Mouse (Mus musculus) embryonic facial prominence, embryonic 11.5 days (tissue): ENCODE measurements around the gene Kng2. TPM values are rescaled to one million over a fixed set of nuclear protein-coding genes. Genes with fewer than 3 reads are reported as not detected.
"Not testable (repeated sequence)": the region's sequence is repeated elsewhere in the genome, so short reads cannot be mapped to it uniquely, and the experiment has no call there.

Experiments
- ATAC-seq: fragments of 200-750 bp; cut with Nextera tagmentation; replicated peaks from 2 replicates; pipeline ENCODE4 v1.8.0; 2017; ENCODE audit warnings: low read depth; ENCODE audit not compliant: insufficient number of reproducible peaks, low FRiP score, low TSS enrichment
- DNase-seq: peaks from one replicate; pipeline ENCODE4 v3.0.0-alpha.2; 2015; ENCODE audit warnings: low spot score
- H3K27ac ChIP-seq: fragments of 300-500 bp; sonication (generic); replicated peaks from 2 replicates; pipeline ENCODE4 v1.5.1; 2014; ENCODE audit warnings: mild to moderate bottlenecking, low read depth, low read length, control low read depth
- H3K27me3 ChIP-seq: fragments of 300-500 bp; sonication (generic); 2 replicates; pipeline ENCODE4 v1.6.1; 2014; ENCODE audit warnings: mild to moderate bottlenecking, low read length, moderate library complexity, mixed read lengths; ENCODE audit not compliant: control insufficient read depth, insufficient read depth
- H3K36me3 ChIP-seq: fragments of 300-500 bp; sonication (generic); replicated peaks from 2 replicates; pipeline ENCODE4 v1.6.1; 2014; ENCODE audit warnings: low read depth, mild to moderate bottlenecking, low read length, moderate library complexity, mixed read lengths; ENCODE audit not compliant: control insufficient read depth, insufficient read depth
- H3K4me1 ChIP-seq: fragments of 300-500 bp; sonication (generic); 2 replicates; pipeline ENCODE4 v1.6.1; 2014; ENCODE audit warnings: low read length, mixed read lengths; ENCODE audit not compliant: control insufficient read depth, insufficient read depth
- H3K4me2 ChIP-seq: fragments of 300-500 bp; sonication (generic); 2 replicates; pipeline ENCODE4 v1.6.1; 2014; ENCODE audit warnings: low read depth, mild to moderate bottlenecking, control low read depth, low read length, moderate library complexity
- H3K4me3 ChIP-seq: fragments of 300-500 bp; sonication (generic); 2 replicates; pipeline ENCODE4 v1.5.1; 2014; ENCODE audit warnings: low read depth, low read length, control low read depth
- H3K9ac ChIP-seq: fragments of 300-500 bp; sonication (generic); replicated peaks from 2 replicates; pipeline ENCODE4 v1.6.1; 2014; ENCODE audit warnings: mild to moderate bottlenecking, control low read depth, low read length
- H3K9me3 ChIP-seq: fragments of 300-500 bp; sonication (generic); replicated peaks from 2 replicates; pipeline ENCODE4 v1.6.1; 2016; ENCODE audit warnings: mild to moderate bottlenecking, low read length, inconsistent platforms, mixed read lengths; ENCODE audit not compliant: control insufficient read depth
- WGBS: fragments of 180-500 bp; shearing (Covaris S2); extraction: QIAGEN DNeasy Blood & Tissue Kit; methylation state at CpG from one replicate; pipeline ENCODE4 v1.1.7; 2014; 5-methylcytosine and 5-hydroxymethylcytosine counted together
- polyA plus RNA-seq: library from polyadenylated mRNA; unstranded; fragments of >200 nt; fragmentation: Nextera tagmentation; extraction: Ambion mirVana; gene quantifications from 2 replicates; pipeline ENCODE4 v1.2.1, GENCODE M21; 2014

Kng2 gene
- polyA plus RNA-seq, 1 experiment from 2014 or later, result not detected

GRCm38 (mm10) chr16:23037744-23038143 is 8.5 kb upstream of the Kng2 start:
- H3K4me1 ChIP-seq, result no peaks in the 10 kb centered on the region
- no peak overlapping the region for H3K4me2 ChIP-seq
- no peak overlapping the region for H3K4me3 ChIP-seq
- 86% methylated on average over 7 of the region's 7 CpGs for WGBS
- no peak overlapping the region for H3K9ac ChIP-seq
- no peaks in the 10 kb centered on the region for H3K27me3 ChIP-seq
- H3K27ac ChIP-seq, result no peak overlapping the region
- no peak for ATAC-seq
- H3K36me3 ChIP-seq, result no peaks in the 10 kb centered on the region
- DNase-seq, result no peak
- no peaks in the 10 kb centered on the region for H3K9me3 ChIP-seq

- Histone ChIP-seq H3K4me3 (no peak overlapping the region), H3K27me3 (no peaks in the 10 kb centered on the region), H3K9me3 (no peaks in the 10 kb centered on the region), H3K36me3 (no peaks in the 10 kb centered on the region), H3K4me1 (no peaks in the 10 kb centered on the region), H3K9ac (no peak overlapping the region), H3K27ac (no peak overlapping the region), H3K4me2 (no peak overlapping the region)
- no peak for ATAC-seq
- DNase-seq, result no peak
- 91% methylated on average over 4 of the region's 4 CpGs for WGBS
Observed at GRCm38 (mm10) chr16:23033673-23034072, 4.4 kb upstream of the Kng2 start.

- DNase-seq (no peak), ATAC-seq (no peak)
- H3K4me2 ChIP-seq, result no peak overlapping the region
- no peaks in the 10 kb centered on the region for H3K36me3 ChIP-seq
- WGBS, result 76% methylated on average over 5 of the region's 5 CpGs
- no peaks in the 10 kb centered on the region for H3K4me1 ChIP-seq
- H3K27me3 ChIP-seq, result no peaks in the 10 kb centered on the region
- no peak overlapping the region for H3K4me3 ChIP-seq
- no peaks in the 10 kb centered on the region for H3K9me3 ChIP-seq
- H3K9ac ChIP-seq, result no peak overlapping the region
- no peak overlapping the region for H3K27ac ChIP-seq
Observed at GRCm38 (mm10) chr16:23030673-23031435, 1.6 kb upstream of the Kng2 start.

- H3K36me3 ChIP-seq, H3K4me3 ChIP-seq, ATAC-seq, H3K27me3 ChIP-seq, H3K9me3 ChIP-seq, H3K9ac ChIP-seq, H3K4me1 ChIP-seq, DNase-seq, H3K4me2 ChIP-seq, H3K27ac ChIP-seq: not testable (repeated sequence)
- WGBS, result 40% methylated on average over 3 of the region's 3 CpGs
Observed at GRCm38 (mm10) chr16:23027341-23027740, 1.9 kb downstream of the Kng2 start.

DNA sequence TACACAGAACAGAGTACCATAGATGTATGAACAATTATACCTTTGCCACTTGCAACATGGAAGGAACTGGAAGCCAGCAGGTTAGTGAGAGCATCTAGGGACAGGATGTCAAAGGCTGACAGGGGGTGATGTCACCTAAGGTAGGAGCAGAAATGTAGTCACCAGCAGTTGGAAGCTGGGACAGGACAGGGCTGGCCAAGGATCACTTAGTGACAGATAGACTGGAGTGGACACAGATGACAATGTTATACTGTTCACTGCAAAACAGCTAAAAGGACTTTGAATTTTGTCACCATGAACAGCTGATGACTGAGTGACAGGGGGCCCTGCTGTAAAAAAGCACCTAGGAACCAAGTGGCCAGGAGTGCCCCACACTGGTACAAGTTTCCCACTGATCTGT is 2.7 kb downstream of the Kng2 start:
- no peaks in the 10 kb centered on the region for H3K36me3 ChIP-seq
- H3K4me3 ChIP-seq, result no peak overlapping the region
- no peak for ATAC-seq
- no peak overlapping the region for H3K4me2 ChIP-seq
- no peak overlapping the region for H3K9ac ChIP-seq
- no peaks in the 10 kb centered on the region for H3K4me1 ChIP-seq
- no peak for DNase-seq
- H3K27ac ChIP-seq, result no peak overlapping the region
- no peaks in the 10 kb centered on the region for H3K27me3 ChIP-seq
- H3K9me3 ChIP-seq, result no peaks in the 10 kb centered on the region

- DNase-seq, result no peak
- Histone ChIP-seq H3K4me3 (no peak overlapping the region), H3K27ac (no peak overlapping the region), H3K36me3 (no peaks in the 10 kb centered on the region), H3K4me1 (no peaks in the 10 kb centered on the region), H3K27me3 (no peaks in the 10 kb centered on the region), H3K9me3 (no peaks in the 10 kb centered on the region), H3K4me2 (no peak overlapping the region), H3K9ac (no peak overlapping the region)
- ATAC-seq, result no peak
- 67% methylated on average over 6 of the region's 6 CpGs for whole genome bisulfite sequencing
Observed at GRCm38 (mm10) chr16:23025111-23025510, 4.2 kb downstream of the Kng2 start.

GRCm38 (mm10) chr16:23020571-23020970 is 8.7 kb downstream of the Kng2 start:
- not testable (repeated sequence) for H3K4me1 ChIP-seq, H3K4me2 ChIP-seq, H3K4me3 ChIP-seq, H3K27ac ChIP-seq, H3K36me3 ChIP-seq, H3K9ac ChIP-seq, H3K9me3 ChIP-seq, ATAC-seq, DNase-seq, H3K27me3 ChIP-seq
- WGBS, result 36% methylated on average over 1 of the region's 1 CpGs

DNA sequence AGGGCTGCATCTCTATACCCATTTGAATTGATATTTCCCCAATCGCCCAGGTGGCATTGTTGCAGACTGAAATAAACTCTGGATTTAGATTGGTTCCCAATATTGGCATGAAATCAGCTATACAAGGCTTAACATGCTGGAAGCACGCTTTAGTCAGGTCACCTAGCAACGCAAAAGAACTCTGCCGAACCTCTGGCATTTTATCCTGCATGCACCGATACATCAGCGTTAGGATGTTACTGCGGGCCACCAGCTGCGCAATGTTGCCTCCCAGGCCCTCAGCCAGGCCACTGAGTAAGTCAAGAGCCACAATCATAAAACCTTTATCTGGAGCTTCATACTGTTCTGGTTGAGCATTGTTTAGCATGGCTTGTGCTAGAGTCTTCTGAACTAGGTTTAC is 14.6 kb downstream of the Kng2 start:
- H3K4me2 ChIP-seq, H3K27ac ChIP-seq, H3K27me3 ChIP-seq, H3K9me3 ChIP-seq, DNase-seq, H3K9ac ChIP-seq, H3K4me1 ChIP-seq, ATAC-seq, H3K36me3 ChIP-seq, H3K4me3 ChIP-seq: not testable (repeated sequence)
- WGBS, result 90% methylated on average over 8 of the region's 8 CpGs
